Mouse (Mus musculus) left cerebral cortex, postnatal 4 days (tissue): Measurements from ENCODE around the gene Ifit3b. TPM values are rescaled to one million over a fixed set of nuclear protein-coding genes. Genes with fewer than 3 reads are reported as not detected.
"Not testable (repeated sequence)": the region's sequence is repeated elsewhere in the genome, so short reads cannot be mapped to it uniquely, and the experiment has no call there.

ENCODE experiments used
- DNase-seq: peaks from one replicate; pipeline ENCODE4 v3.0.0-alpha.2; 2022
- intact Hi-C: fragments of 180-260 bp; cut with DNase I; formaldehyde crosslinking; loops from one replicate; pipeline ENCODE4 v1.15.1; 2025
- total RNA-seq, 2 experiments: library from RNA; stranded (reverse); gene quantifications; 2 replicates each; pipeline ENCODE4 v1.2.3; 2021

The Ifit3b gene
- total RNA-seq, 2 experiments from 2014 or later = 0.34 TPM; not detected in 1

DNA sequence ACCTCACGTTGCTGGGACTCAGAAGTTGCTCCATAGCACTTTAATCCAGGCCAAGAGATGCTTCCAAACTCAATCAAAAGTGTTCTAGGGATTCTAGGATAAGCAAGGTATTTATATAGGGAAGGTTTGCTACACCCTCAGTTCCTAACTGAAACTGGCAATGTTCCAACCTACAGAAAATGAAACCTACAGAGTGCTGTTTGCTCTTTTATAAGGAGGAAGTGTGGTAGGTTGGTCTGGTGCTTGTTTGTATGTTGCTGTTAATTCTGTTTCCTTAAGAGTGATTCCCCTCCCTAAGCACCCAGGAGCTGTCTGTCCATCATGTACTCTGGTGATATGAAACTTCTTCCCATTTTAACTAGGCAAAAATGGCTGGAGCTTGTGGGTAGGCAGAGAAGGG, 5.9 kb upstream of the Ifit3b start, which contains the start of gene Ifit1bl1:
Gene Ifit1bl1, minus strand, starts transcription at position 69 of the 400 bp plus-strand sequence.
- DNase-seq, intact Hi-C loops: not testable (repeated sequence)

- intact Hi-C loops = no loop called here
- DNase-seq = no peak
Measured at GRCm38 (mm10) chr19:34605472-34605871, 2.3 kb upstream of the Ifit3b start.

DNA sequence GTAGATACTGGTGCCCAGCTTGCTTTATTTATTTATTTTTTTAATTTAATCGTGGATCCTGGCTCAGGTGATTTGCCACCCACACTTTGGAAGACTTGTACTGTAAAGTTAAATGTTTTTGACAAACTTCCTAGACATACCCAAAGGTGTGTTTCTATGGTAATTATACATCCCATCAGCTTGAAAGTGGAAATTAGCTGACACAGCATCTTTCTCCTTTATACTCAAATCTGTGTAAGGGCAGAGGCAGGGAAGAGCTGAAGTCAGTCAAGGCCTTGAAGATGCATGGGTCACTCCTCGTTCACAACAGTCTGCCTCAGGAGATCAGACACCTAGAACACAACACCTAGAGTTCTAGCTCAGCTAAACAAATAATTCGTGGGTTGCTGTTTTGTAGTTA, 2.3 kb downstream of the Ifit3b start:
- DNase-seq, intact Hi-C loops: not testable (repeated sequence)

GRCm38 (mm10) chr19:34612243-34613001, 4.7 kb downstream of the Ifit3b start:
- DNase-seq, intact Hi-C loops: not testable (repeated sequence)

DNA sequence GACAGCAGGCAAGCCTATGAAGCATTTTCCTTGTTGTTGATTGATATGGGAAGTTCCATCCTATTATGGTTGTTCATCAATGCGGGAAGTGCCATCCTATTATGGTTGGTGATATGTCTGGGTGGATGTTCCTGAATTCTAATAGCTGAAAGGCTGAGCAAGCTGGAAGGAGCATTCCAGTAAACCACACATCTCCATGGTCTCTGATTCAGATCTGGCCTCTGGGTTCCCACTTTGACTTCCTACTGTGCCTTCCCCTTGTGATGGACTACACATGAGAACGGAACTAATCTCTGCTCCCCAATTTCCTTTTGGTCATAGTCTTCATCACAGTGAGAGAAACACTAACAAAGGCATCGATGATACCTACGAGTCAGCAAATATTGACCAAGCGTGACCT, 13.1 kb downstream of the Ifit3b start:
- DNase-seq = no peak
- intact Hi-C loops = no loop called here

GRCm38 (mm10) chr19:34623781-34624180, 16.0 kb downstream of the Ifit3b start:
- no peak for DNase-seq
- intact Hi-C loops = no loop called here

GRCm38 (mm10) chr19:34624663-34625062, 16.9 kb downstream of the Ifit3b start:
- intact Hi-C loops = no loop called here
- DNase-seq = no peak

- no peak for DNase-seq
- intact Hi-C loops = no loop called here
Measured at GRCm38 (mm10) chr19:34627496-34627895, 19.7 kb downstream of the Ifit3b start.

GRCm38 (mm10) chr19:34631487-34631886, 23.7 kb downstream of the Ifit3b start:
- intact Hi-C loops = loop anchor here (10.0 kb wide), 1 partner anchor 87 kb away; no protein-coding TSS in a partner anchor
- no peak for DNase-seq

GRCm38 (mm10) chr19:34633484-34633883, 25.7 kb downstream of the Ifit3b start:
- no peak for DNase-seq
- intact Hi-C loops = loop anchor here (10.0 kb wide), 1 partner anchor 89 kb away; no protein-coding TSS in a partner anchor

GRCm38 (mm10) chr19:34636933-34637557, 29.3 kb downstream of the Ifit3b start:
- peak; percentile 27 for DNase-seq
- intact Hi-C loops = loop anchor here (10.0 kb wide), 1 partner anchor 92 kb away; no protein-coding TSS in a partner anchor

GRCm38 (mm10) chr19:34640623-34641022, 32.9 kb downstream of the Ifit3b start, which contains the start of the genes Ifit1bl2 and Ifit1:
Gene Ifit1bl2, minus strand, starts transcription at chr19:34640743.
Gene Ifit1, plus strand, starts transcription at chr19:34640871.
- intact Hi-C loops = loop anchor here (5.0 kb wide), 1 partner anchor 308 kb away; no protein-coding TSS in a partner anchor

GRCm38 (mm10) chr19:34642616-34643015, 34.8 kb downstream of the Ifit3b start:
- no peak for DNase-seq
- intact Hi-C loops = loop anchor here (5.0 kb wide), 1 partner anchor 310 kb away; no protein-coding TSS in a partner anchor

More at GRCm38 (mm10) chr19:34640623-34641022, 32.9 kb downstream of the Ifit3b start, which contains the start of the genes Ifit1bl2 and Ifit1:
- no peak for DNase-seq

- intact Hi-C loops, DNase-seq: not testable (repeated sequence)
Measured at GRCm38 (mm10) chr19:34647630-34648029, 39.9 kb downstream of the Ifit3b start.

DNA sequence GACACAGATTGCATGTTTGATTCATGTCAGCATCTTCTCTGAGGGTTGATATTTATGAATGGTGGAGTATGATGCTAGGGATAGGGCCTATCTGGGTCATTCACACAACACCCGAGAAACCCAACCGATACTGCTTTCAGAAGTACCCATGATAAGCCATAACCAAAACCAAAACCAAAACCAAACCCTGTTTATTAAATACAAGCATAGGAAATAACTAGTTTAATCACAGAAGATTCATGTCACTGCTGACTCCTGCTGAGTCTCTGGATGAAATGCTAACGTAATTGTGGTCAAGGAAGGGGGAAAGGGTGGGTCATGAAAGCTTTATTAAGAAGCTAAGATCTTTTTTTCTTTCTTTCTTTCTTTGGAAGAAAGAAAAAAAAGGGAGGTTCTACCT, 42.5 kb downstream of the Ifit3b start:
- DNase-seq = no peak
- intact Hi-C loops = loop anchor here (5.0 kb wide), 1 partner anchor 303 kb away; no protein-coding TSS in a partner anchor

GRCm38 (mm10) chr19:34650997-34651396, 43.2 kb downstream of the Ifit3b start:
- intact Hi-C loops = loop anchor here (5.0 kb wide), 1 partner anchor 304 kb away; no protein-coding TSS in a partner anchor
- DNase-seq = no peak

GRCm38 (mm10) chr19:34655227-34655805, 47.5 kb downstream of the Ifit3b start:
- intact Hi-C loops = no loop called here
- DNase-seq = no peak

DNA sequence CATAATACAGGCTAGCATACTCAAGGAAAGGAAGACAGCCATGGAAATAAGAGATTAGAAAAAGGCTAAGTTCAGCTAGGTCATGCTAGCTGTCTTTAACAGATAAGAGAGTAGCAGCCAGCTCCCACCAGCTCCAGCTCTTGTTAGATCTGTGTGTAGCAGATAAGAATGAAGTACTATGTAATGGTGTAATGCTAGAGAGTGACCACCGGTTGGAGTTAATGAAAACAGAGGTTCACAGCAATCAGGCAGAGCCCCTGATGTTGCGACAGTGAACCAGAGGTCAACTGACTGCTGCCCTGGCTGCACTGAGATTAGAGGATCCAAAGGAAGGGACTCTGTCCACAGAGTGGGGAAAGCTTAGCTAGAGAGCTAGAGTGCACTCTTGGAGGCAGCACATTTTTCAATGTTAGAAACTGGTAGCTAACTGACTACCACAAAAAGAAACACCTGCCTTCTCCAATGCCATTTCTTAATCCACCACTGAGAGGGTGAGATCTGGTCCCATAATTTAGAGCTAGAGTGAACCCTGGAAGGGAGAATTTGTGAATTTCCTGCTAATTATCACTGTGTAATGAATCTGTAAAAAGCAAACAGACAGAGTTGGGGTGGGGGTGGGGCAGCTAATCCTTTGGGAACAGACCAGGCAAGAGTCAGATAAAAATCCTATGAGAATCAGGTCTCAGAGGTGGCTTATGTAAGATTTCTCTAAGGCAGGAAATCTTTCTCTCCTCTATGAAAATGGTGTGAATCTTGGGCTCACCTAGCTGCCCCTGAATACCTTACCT, 48.9 kb downstream of the Ifit3b start:
- DNase-seq = no peak
- intact Hi-C loops = no loop called here

- DNase-seq = peak; percentile 44
- intact Hi-C loops = loop anchor here (5.0 kb wide), 3 partner anchors 330 to 1280 kb away; no protein-coding TSS in a partner anchor
Measured at GRCm38 (mm10) chr19:34662067-34662507, 54.3 kb downstream of the Ifit3b start.

DNA sequence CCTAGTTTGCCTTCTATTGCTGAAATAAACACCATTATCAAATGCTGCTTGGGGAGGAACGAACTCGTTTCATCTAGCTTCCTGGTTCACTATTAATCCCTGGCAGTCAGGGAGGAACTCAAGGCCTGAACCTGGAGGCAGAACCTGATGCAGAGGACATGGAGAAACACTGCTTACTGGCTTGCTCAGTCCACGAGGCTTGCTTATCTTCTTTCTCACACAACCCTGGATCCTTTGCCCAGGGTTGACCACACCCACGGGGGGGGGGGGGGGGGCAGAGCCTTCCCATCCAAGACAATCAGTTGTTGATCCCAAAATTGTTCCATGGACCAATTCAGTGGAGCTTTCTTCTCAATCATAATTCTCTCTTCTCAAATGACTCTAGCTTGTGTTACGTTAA, 55.0 kb downstream of the Ifit3b start:
- no peak for DNase-seq
- intact Hi-C loops = loop anchor here (5.0 kb wide), 3 partner anchors 330 to 1280 kb away; no protein-coding TSS in a partner anchor
